Mouse (Mus musculus) C2C12 (cell line): ENCODE data around the gene Pcnx. TPM values are rescaled to one million over a fixed set of nuclear protein-coding genes. Genes with fewer than 3 reads are reported as not detected.
A peak's percentile ranks its signal among the peaks of the same experiment; 100 is the strongest.

Experiments used
- H3K27me3 ChIP-seq: one replicate; pipeline ENCODE4 v1.6.1; 2011; ENCODE audit not compliant: control insufficient read depth, insufficient read depth, insufficient read length
- H3K36me3 ChIP-seq: one replicate; pipeline ENCODE4 v1.6.1; 2011; ENCODE audit not compliant: control insufficient read depth, insufficient read depth
- H3K4me3 ChIP-seq: one replicate; pipeline ENCODE4 v1.5.1; 2011; ENCODE audit warnings: mild to moderate bottlenecking, control low read depth; ENCODE audit not compliant: poor library complexity, insufficient read depth, severe bottlenecking
- H3K79me2 ChIP-seq: one replicate; pipeline ENCODE4 v1.6.1; 2011; ENCODE audit not compliant: control insufficient read depth, insufficient read depth
- H3K79me3 ChIP-seq: one replicate; pipeline ENCODE4 v1.6.1; 2011; ENCODE audit warnings: low read depth, control low read depth
- H3ac ChIP-seq: one replicate; pipeline ENCODE3; 2011; ENCODE audit warnings: low read depth; ENCODE audit not compliant: control insufficient read depth, insufficient read length
- CEBPB ChIP-seq: IDR thresholded peaks from one replicate; pipeline ENCODE4 v1.6.1; 2011; ENCODE audit warnings: low read depth, mild to moderate bottlenecking, control low read depth, moderate library complexity
- CTCF ChIP-seq: IDR thresholded peaks from one replicate; pipeline ENCODE4 v1.5.1; 2011; ENCODE audit not compliant: control insufficient read depth, insufficient read depth, insufficient read length
- FOSL1 ChIP-seq: IDR thresholded peaks from one replicate; pipeline ENCODE4 v1.8.0; 2011; ENCODE audit warnings: mild to moderate bottlenecking, low read length; ENCODE audit not compliant: poor library complexity, insufficient read depth, severe bottlenecking
- MAX ChIP-seq: IDR thresholded peaks from one replicate; pipeline ENCODE4 v1.6.1; 2011; ENCODE audit warnings: mild to moderate bottlenecking, control low read depth
- MYOD1 ChIP-seq: IDR thresholded peaks from one replicate; pipeline ENCODE4 v1.6.1; 2011; ENCODE audit warnings: low read depth; ENCODE audit not compliant: control insufficient read depth, insufficient read length
- MYOG ChIP-seq: IDR thresholded peaks from one replicate; pipeline ENCODE4 v1.6.1; 2011; ENCODE audit not compliant: control insufficient read depth, insufficient read length; ENCODE audit errors: extremely low read depth
- USF1 ChIP-seq: IDR thresholded peaks from one replicate; pipeline ENCODE4 v1.6.1; 2011; ENCODE audit warnings: low read depth, mild to moderate bottlenecking, control low read depth, moderate library complexity
- long read RNA-seq, 2 experiments: library from polyadenylated mRNA; unstranded; transcript quantifications; one replicate each; pipeline ENCODE4 v2.0.0; 2019 to 2020
- polyA plus RNA-seq: library from polyadenylated mRNA; unstranded; fragments of >200 nt; fragmentation: generic; extraction: Trizol; gene quantifications from one replicate; pipeline ENCODE4 v1.2.1, GENCODE M21; 2012; ENCODE audit warnings: missing spikeins

Pcnx gene
- polyA plus RNA-seq: 9.1 TPM
- long read RNA-seq, experiment 1, partial matches to known transcripts: 2 of 2 reads
- long read RNA-seq, experiment 1, other reads (novel, unspliced or antisense): 0 of 2 reads
- long read RNA-seq, experiment 2, partial matches to known transcripts: 4 of 5 reads
- long read RNA-seq, experiment 2, other reads (novel, unspliced or antisense): 1 of 5 reads

DNA sequence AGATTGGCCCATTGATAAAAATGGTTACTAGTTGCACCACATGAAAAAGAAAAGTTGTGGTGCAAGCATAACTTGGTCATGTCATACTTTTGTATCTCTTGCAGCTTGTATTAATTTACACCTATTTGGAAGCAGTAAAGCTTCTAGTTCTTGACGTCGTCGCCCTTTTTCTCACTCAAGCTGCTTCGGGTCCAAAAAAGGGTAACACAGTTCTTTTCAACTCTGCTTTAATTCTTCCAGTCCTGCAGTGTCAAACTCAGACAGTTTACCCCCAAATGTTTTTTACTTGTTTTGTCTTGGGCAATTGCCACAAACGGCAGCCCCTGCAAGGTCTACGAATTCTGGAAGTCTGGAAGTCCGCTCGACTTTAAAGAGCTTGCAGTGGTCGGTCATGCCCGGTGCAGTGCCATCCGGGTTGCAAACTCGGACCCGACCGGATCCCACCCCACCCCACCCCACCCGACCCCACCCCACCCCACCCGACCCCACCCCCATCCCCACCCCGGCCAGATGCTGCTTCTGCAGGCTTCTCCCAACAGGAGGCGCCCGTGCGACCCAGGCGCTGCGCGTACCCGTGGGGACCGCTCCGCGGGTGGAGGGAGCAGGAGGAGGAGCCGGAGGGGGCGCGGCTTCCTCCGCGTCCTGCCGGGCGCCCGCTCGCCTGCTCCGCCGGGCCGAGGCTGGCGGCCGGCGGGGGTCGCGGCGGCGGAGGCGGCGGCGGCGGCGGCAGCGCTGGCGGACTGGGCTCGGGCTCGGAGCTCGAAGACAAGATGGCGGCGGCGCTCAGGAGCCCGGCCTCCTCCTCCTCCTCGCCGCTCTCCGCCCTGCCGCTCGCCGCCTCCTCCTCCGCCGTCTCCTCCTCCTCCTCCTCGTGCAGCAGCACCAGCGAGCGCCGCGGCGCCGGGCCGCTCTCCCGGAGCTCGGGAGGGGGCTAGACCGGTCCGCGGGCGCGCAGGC, at the start of gene Pcnx:
TSS of gene Pcnx (plus strand) at position 673 of the 957 bp plus-strand sequence.
- Histone ChIP-seq H3K36me3 (no peaks in the 10 kb centered on the region), H3K79me2 (peaks cover 27% of the 10 kb centered on the region), H3K4me3 (peak within 1 kb of the TSS; percentile 80), H3K27me3 (no peaks in the 10 kb centered on the region), H3ac (peak within 1 kb of the TSS; percentile 97), H3K79me3 (peaks cover 5% of the 10 kb centered on the region)
- TF ChIP-seq CTCF (peak; percentile 74), USF1 (no peak)

DNA sequence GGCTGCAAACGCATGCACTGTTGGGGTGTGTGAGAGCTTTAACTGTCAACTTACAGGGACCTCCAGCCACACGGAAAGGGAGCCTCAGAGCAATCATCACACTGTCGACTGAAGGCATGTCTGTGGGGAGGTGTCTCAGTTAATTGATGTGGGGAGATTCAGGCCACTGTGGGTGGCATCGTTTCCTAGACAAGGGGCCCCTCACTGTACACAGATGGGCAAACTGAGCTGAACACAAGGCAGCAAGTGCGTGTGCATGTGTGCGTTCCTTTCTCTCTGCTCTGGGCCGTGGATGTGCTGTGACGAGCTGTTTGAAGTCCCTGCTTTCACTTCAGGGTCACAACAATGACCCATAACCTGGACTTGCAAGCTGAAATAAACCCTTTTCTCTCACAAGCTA, 49.4 kb upstream of the Pcnx start:
- no peaks in the 10 kb centered on the region for H3K79me2 ChIP-seq
- TF ChIP-seq MYOG (no peak), CEBPB (no peak), MYOD1 (no peak), FOSL1 (no peak), USF1 (no peak), CTCF (no peak), MAX (no peak)

DNA sequence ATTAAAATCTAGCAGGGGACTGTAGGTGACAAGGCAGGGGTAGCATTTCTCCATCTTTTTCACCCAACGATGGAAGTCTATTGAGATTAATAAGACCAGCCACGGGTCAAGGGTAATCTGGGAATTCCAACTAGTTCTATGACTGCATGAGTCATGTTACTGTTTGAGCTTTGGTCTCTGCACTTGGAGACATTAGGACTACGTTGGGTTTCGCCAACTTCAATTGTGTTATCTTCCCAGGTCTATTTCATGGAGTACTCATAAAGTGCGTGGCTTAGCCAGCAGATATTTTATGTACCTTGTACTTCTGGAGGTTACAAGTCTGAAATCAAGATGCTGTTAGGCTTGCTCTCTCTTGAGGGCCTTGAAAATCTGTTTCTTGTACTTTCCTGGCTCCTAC, 45.1 kb upstream of the Pcnx start:
- Histone ChIP-seq H3K27me3 (no peaks in the 10 kb centered on the region), H3K4me3 (no peak overlapping the region), H3K36me3 (no peaks in the 10 kb centered on the region), H3ac (no peak overlapping the region), H3K79me2 (no peaks in the 10 kb centered on the region), H3K79me3 (no peaks in the 10 kb centered on the region)
- no peak for TF ChIP-seq USF1
- TF ChIP-seq MYOD1: no peak
- no peak for TF ChIP-seq CEBPB
- no peak for TF ChIP-seq MYOG
- no peak for TF ChIP-seq CTCF
- TF ChIP-seq FOSL1: no peak
- TF ChIP-seq MAX: no peak

More for the DNA sequence above, 49.4 kb upstream of the Pcnx start:
- H3K4me3 ChIP-seq: no peak overlapping the region
- H3ac ChIP-seq: no peak overlapping the region
- no peaks in the 10 kb centered on the region for H3K36me3 ChIP-seq
- H3K79me3 ChIP-seq: no peaks in the 10 kb centered on the region
- H3K27me3 ChIP-seq: no peaks in the 10 kb centered on the region

DNA sequence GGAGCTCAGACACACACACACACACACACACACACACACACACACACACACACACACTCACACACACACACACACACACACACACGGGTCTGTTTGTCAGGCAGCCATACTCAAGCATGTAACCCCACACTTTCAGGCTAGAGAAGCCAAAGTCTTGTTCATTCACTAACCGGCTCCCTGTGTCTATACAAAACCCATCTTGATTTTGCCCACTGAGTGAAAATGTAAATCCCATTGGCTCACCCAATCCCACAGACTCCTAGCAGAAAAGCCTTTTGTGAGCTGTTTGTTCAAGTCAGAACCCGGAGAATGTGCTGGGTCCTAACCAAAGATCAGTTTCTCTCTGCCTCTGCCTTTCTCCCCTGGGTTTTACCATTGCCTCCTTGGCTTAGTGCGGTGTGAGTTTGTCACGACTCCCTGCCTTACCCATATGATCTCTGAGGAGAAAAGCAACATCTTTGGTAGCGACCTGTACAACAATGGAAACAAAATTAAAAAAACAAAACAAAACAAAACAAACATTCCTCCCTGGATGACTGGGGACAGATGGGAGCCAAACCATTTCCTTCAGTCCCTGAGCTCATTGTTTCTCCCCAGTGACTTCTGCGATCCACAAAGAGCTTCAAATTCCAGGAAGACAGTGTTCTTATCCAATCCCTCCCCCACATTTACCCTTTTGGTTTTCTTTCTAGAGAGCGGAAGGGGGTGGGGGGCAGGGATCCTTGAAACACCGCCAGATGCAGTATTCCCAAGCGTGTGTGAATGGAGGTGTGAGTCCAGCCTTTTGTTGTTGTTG, 43.3 kb upstream of the Pcnx start:
- H3K36me3 ChIP-seq: no peaks in the 10 kb centered on the region
- H3ac ChIP-seq: no peak overlapping the region
- no peaks in the 10 kb centered on the region for H3K79me3 ChIP-seq
- H3K79me2 ChIP-seq: no peaks in the 10 kb centered on the region
- TF ChIP-seq CTCF: no peak
- no peak overlapping the region for H3K4me3 ChIP-seq
- H3K27me3 ChIP-seq: no peaks in the 10 kb centered on the region

DNA sequence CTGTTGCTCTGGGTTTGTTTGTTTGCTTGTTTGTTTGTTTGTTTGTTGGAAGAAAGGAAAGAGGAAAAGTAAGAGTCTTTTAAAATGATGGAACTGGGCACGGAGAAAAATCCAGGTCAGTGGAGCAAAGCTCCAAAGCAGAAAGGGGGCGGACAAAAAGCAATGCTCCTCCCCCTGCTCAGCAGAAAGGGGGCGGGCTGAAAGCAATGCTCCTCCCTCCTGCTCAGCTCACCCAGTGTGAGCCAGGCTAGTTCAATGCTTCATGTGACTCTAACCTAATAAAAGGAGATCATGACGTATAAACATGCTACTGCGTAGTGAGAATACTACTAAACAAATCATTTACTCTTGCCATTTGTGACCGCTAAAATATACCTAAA, 42.7 kb upstream of the Pcnx start:
- Histone ChIP-seq H3ac (no peak overlapping the region), H3K4me3 (no peak overlapping the region), H3K27me3 (no peaks in the 10 kb centered on the region), H3K79me3 (no peaks in the 10 kb centered on the region), H3K36me3 (no peaks in the 10 kb centered on the region), H3K79me2 (no peaks in the 10 kb centered on the region)
- no peak for TF ChIP-seq FOSL1
- no peak for TF ChIP-seq MYOD1
- TF ChIP-seq CTCF: no peak
- no peak for TF ChIP-seq MAX
- TF ChIP-seq CEBPB: no peak
- TF ChIP-seq USF1: no peak
- TF ChIP-seq MYOG: no peak

DNA sequence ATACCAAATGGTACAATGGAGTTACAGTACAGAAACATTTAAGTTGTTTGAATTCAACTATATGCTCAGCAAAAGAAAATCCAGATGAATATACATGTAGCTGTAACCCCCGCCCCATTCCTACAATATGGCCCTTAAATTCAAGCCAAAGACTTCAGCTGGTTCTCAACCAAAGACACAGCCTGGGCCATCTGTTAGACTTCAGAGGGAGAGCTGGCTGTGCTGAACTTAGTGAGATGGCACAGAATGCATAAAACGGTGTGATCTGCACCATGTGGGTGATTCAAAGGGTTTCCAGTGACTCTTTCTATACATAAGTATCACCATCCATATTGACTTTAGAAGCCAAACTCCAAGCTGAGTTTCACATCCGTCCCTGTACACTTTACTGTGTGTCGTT, 39.1 kb upstream of the Pcnx start:
- no peaks in the 10 kb centered on the region for H3K79me2 ChIP-seq
- TF ChIP-seq CEBPB: no peak
- no peak for TF ChIP-seq CTCF
- no peak for TF ChIP-seq MYOG
- TF ChIP-seq USF1: no peak
- no peak for TF ChIP-seq MAX
- TF ChIP-seq FOSL1: no peak
- TF ChIP-seq MYOD1: no peak
- no peak overlapping the region for H3K4me3 ChIP-seq
- H3K79me3 ChIP-seq: no peaks in the 10 kb centered on the region
- no peak overlapping the region for H3ac ChIP-seq
- H3K27me3 ChIP-seq: no peaks in the 10 kb centered on the region
- no peaks in the 10 kb centered on the region for H3K36me3 ChIP-seq
